Mouse (Mus musculus) testis, postnatal 14 days (tissue): ENCODE data around the gene Plpp3.

ENCODE experiments used
- DNase-seq: peaks from one replicate; pipeline ENCODE4 v3.0.0; 2021; ENCODE audit warnings: low spot score

Plpp3 gene

DNA sequence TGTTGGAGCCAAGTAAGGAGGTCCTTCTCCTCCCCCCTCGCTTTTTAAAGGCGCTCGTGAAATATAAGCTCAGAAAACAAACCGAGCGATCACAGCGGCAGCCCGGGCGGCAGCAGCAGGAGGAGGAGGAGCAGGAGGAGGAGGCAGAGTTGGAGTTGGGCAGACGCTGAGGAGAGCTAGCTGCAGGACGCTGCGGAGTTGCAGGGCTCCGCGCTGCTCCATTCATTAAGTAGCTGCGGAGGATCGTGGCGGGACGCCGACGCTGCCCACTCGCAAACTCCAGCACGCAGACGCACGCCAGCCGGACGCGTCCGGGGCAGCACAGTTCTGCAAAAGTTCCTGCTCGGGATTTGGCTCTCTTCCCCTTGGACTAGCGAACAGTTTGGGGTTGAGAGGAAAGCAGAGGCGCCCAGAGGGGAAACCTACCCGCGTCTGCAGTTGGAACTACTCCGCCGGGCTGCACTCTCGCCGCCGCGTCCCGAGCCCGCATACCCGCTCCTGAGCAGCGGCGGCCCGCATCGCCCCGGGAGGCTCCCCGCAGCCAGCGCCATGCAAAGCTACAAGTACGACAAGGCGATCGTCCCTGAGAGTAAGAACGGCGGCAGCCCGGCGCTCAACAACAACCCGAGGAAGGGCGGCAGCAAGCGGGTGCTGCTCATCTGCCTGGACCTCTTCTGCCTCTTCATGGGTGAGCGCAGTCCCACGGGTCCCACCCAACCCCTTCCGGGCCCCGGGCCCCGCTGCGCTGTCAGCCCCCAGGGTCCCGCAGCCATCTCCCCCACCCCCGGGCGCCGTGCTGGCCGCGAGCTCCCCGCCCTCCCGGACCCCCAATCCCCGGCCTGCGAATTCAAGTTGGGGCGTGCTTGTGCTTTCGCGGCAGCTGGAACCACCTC is at the start of gene Plpp3:
TSS of gene Plpp3 (plus strand) at position 72 of the 893 bp plus-strand sequence.
- DNase-seq, result peak; percentile 84

- DNase-seq, result no peak
Measured at GRCm38 (mm10) chr4:105107943-105108640, 49.1 kb upstream of the Plpp3 start.

DNA sequence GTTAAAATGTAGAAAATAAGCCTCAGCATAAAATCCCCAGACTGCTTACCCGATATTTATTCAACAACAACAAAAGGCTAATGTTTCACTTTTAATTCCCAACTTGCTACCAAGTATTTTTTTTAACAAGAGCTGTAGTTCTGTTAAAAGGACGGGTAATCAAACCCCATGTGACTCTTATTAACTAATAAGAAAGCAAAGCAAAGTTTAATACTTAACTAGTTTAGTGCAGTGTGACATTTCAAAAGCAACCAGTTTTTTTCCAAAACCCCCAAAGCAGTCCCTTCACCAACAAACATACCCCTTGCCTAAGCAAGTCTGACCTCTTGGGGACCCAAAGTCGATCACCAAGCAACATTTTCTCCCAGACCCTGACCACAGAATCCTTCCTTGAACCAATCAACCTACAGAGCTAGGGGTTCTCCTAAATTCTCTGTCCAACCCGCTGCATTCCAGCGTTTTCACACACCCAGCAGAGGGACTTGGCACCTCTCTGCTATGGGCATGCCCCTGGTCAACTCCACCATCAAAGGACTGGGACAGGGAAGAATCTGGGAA is 48.4 kb upstream of the Plpp3 start:
- DNase-seq, result no peak

- peak; percentile 66 for DNase-seq
Measured at GRCm38 (mm10) chr4:105109199-105109989, 47.8 kb upstream of the Plpp3 start, which contains the start of gene Prkaa2. Gene Prkaa2 (minus strand): TSS chr4:105109890.

DNA sequence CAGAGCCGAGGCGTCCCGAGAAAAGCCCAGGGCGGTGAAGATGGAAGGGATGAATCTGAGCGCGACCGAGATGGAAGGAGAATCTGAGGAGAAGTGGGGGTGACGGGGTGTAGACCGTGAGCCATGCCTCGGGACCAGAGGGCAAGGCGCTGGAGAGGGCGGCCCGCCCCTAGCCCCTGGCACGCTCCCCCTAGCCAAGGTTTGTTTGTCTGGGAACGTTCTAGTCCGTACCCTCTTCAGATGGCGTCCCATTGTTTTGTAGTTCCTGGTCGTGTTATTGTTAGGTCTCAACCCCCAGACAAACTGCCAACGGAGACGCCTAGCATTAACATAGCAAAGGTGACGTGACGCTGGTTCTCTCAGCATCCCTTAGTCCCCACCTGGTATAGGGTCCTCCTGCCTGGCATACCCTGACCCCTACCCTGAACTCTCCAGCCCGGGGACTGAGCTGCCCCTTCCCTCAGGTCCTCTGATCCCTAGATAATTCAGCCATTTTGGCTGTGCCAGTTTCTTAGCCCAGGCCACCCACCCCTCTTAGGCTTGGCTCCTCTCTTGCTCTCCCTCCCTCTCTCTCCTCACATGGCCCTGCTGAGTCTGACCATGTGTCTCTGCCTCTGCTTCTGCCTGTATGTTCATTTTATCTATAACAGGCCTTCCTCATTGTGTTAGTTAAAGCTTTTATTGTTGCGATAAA is 47.0 kb upstream of the Plpp3 start:
- DNase-seq, result no peak

DNA sequence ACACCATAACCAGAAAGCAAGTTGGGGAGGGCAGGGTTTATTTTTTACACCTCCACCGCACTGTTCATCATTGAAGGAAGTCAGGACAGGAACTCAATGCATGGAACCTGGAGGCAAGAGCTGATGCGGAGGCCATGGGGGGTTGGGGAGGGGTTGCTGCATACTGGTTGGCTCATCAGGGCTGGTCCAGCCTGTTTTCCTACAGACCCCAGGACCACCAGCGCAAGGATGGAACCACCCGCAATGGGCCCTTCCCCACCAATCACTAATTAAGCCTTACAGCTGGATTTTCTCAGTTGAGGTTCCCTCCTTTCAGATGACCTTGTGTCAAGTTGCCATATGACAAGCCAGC is 46.5 kb upstream of the Plpp3 start:
- DNase-seq, result no peak

GRCm38 (mm10) chr4:105111770-105112169 is 45.4 kb upstream of the Plpp3 start:
- no peak for DNase-seq

- DNase-seq, result no peak
Measured at GRCm38 (mm10) chr4:105113042-105113441, 44.1 kb upstream of the Plpp3 start.

GRCm38 (mm10) chr4:105113468-105113867 is 43.7 kb upstream of the Plpp3 start:
- DNase-seq, result no peak

DNA sequence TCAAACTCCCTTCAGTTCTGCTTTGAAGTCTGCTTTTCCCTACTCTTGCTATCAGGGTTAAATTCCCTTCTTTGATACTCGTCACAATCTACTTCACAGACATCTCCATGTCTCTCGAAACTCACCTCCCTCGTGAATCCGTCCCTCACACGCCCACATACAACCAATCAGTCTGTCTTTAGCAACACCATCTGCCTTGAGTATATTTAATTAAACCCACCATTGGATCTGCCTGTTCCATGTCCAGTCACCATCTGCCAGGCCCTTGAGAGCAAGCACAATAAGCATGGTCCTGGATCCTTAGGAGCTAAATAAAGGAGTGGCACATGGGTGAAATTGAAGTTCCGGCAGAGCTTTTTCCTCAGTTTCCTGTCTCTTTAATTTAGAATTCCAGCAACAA is 36.1 kb upstream of the Plpp3 start:
- no peak for DNase-seq

DNA sequence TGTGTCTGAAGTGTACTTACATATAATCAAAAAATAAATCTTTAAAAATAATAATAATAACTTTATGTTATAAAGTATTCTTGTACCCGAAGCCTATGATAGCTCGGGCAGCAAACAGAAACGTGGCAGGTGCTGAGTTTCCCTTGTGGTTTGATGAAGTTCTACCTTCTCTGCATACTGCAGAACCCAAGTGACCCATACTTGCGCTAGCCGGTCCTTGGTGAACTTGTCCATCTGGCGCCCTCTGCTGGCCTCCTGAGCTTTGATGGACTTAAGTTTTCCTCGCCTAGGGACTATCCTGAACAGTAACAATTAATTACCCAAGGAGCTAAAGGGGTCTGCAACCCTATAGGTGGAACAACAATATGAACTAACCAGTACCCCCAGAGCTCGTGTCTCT is 34.7 kb upstream of the Plpp3 start:
- peak; percentile 39 for DNase-seq

- no peak for DNase-seq
Measured at GRCm38 (mm10) chr4:105129212-105129611, 27.9 kb upstream of the Plpp3 start.

DNA sequence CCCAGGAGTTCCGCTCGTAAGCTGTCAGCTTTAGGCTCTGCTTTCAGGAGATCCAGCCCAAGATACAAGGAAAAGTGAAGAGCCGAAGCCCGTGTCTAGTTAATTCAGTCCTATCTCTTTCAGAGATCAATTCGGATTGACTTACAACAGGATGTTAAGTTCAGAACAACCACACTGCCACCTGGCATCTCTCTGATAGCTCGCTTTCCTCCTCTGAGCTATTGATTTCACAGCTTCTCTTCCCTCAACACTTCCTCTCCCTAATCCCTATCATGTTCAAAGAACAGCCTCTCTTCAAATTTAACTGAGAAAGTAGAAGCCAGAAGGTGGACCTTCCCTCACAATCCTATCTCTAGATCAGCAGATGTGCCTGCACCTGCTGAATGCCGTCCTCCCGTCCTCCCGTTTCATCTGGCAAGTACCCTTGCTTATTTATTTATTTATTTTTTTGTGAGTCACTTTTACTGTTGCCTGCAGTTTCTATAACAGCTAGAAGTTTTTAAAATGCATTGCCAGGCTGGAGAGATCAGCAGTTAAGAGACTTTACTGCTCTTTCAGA is 25.3 kb upstream of the Plpp3 start:
- DNase-seq, result no peak

DNA sequence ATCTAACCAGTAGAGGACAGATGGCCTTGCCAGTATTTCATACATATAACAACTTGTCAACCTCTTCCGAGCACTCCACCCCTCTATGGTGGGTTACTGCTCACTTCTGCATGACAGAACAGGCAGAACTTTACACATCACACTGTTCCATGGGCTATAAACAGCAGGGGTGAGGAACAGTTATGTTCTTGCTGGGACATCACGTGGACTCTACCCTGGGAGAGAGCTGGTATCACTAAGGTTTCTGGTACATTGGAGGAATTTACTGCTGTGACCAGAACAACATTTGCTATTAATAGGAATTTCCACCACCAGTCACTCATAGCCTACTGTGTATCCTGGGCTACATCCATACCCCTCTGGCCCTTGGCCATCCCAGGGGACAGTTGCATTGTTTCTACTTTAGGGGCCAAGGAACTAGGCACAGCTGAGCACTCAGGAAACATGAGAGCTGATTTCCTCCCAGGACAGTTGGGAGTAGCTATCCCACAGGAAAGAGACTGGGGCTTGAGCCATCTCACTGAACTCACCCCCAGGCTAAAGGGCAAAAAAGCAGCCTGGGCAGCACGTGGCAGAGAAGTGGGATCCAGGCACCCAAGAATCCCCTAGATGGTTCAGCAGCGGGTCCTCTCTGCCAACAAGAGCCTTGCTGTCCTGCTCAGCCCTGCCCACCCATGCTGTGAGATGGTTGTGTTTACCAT is 23.6 kb upstream of the Plpp3 start:
- DNase-seq, result no peak

- DNase-seq, result no peak
Measured at GRCm38 (mm10) chr4:105149492-105149891, 7.7 kb upstream of the Plpp3 start.

- DNase-seq, result peak; percentile 35
Measured at GRCm38 (mm10) chr4:105151911-105152690, 5.0 kb upstream of the Plpp3 start.

DNA sequence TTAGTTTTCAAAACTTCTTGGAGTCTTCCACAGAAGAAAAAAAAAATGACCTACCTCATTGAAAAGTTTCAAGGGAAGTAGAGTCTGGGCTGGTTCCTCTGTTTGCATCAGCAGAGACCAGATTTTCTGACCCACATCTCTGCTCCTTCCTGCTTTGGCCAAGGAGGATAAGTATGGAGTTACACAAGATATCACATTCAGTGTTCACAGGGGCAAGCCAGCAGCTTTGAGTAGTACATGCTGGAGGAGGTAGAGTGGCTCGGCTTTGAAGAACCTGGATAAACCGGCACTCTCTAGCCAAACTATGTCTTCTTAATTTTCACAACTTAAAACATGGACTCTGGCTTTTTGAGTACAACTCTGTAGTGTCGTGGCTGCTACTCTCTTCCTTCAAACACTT is 3.9 kb upstream of the Plpp3 start:
- DNase-seq, result no peak

- no peak for DNase-seq
Measured at GRCm38 (mm10) chr4:105156281-105156680, 866 bp upstream of the Plpp3 start.

GRCm38 (mm10) chr4:105156955-105157275 is 232 bp upstream of the Plpp3 start:
- DNase-seq, result no peak

DNA sequence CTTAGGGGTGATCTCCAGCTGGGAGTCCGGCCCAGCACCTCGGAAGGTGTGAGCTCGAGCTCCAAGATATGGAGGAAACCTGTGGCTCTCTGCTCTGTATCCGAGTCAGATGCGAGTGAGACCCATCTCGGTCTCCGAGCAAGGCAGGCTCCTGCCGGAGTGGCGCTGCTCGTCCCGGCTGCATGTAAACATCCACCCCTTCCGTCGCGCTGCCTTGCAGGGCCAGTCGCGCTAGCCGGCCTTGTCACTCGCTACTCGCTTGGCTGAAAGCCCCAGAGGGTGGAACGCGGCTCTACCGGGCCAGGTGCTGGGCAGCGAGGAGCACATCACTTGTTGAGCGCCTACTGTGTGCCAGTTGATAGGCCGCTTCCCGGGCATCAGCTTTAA is 1.0 kb downstream of the Plpp3 start:
- peak; percentile 77 for DNase-seq
